Mouse (Mus musculus): ENCODE measurements around the gene Fbn1. TPM values are rescaled to one million over a fixed set of nuclear protein-coding genes. Genes with fewer than 3 reads are reported as not detected.

Gene Fbn1
- total and polyA plus RNA-seq, 3 experiments = 0.04 to 0.17 (median 0.09) TPM

DNA sequence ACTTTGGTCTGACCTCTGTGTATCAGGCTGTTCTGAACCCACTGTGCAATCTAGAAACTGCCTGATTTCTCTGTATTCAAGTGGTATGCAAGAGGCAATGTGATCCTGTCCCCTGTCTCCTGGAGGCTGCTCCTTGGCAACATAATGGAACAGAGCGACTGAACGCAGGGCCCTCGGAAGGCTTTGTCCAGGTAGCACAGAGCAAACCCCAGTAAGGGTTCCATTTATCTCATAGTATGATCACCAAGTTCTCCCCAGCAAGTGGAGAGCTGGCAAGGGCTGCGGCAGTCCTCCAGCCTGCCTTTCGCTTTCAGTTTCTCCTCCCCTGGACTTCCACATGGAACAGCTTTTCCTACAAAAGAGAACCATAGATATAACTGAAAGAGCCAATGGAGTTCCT is 588 bp upstream of the Fbn1 start:
- Histone ChIP-seq H3K9ac (ENCODE audit: insufficient read depth, low read depth) (no peak overlapping the region), H3K27me3 (replicated peaks) (no peaks in the 10 kb centered on the region), H3K36me3 (replicated peaks in 1 of 2; ENCODE audit: control insufficient read depth in 1 of 2, insufficient read depth in 1 of 2, low read length in 1 of 2) (no peaks in the 10 kb centered on the region), H3K27ac (ENCODE audit: insufficient read depth, low read depth) (no peak overlapping the region), H3K79me2 (replicated peaks; ENCODE audit: control insufficient read depth, extremely low read depth, insufficient read depth, poor library complexity, severe bottlenecking) (no peaks in the 10 kb centered on the region), H3K4me2 (ENCODE audit: insufficient read depth, low read depth, poor library complexity, severe bottlenecking) (no peak overlapping the region), H3K4me3 (replicated peaks in 1 of 3; ENCODE audit: low read depth in 2 of 3, low read length in 2 of 3, poor library complexity in 1 of 3) (no peak overlapping the region), H3K4me1 (ENCODE audit: control insufficient read depth in 1 of 2, insufficient read depth in 2 of 2) (no peaks in the 10 kb centered on the region), H3K9me3 (replicated peaks; ENCODE audit: low read length) (peaks cover 8% of the 10 kb centered on the region)
- DNase-seq (ENCODE audit: extremely low read depth) = no peak
- TF ChIP-seq POLR2A (IDR thresholded peaks at IDR 0.05; ENCODE audit: low read depth, low read length) (no peak), TCF12 (IDR thresholded peaks at IDR 0.05; ENCODE audit: low read depth, low read length) (no peak)
- in situ Hi-C loops (cut with MboI; ENCODE audit: low pct_ligation_motif_present, low pct_unique_long_range_greater_than_20kb, low sequenced_read_pairs) = no loop called here
- dilution Hi-C loops (cut with MboI; ENCODE audit: extremely low pct_ligation_motif_present, extremely low pct_unique_long_range_greater_than_20kb, low sequenced_read_pairs) = no loop called here

DNA sequence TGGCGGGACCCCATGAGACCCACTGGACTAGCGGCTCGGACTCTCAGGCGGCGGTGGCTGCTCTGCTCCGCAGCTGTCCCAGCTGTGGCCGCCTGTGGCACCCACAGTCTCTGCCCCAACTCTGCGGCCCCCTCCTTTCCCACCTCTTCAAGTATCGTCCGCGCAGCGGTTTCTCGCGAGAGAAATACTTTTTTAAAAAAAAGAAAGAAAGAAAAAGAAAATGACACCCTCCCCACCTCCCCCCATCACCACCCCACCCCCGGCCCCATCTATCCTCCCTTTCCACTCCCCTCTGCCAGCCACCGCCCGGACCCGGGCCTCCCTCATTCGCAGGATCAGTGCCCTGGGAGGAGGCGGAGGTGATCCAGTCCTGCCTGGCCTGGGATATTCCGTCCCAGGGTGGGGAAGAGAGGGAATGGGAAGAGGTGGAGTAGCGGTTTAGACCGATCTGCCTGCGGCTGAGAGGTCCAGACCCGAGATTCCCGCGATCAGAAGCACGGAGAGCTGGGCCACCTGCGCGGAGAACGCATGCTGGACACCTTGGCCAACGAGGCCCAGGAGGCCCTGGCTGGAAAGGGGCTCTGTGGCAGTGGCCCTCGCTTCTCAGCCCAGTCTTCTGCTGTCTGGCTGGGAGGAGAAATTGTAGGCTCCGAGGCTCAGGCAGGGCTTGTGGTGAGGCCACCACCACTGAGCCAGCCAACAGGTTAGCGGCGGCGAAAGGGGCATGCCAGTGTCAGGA is 1.3 kb downstream of the Fbn1 start:
- Histone ChIP-seq H3K9ac (ENCODE audit: insufficient read depth, low read depth) (no peak overlapping the region), H3K9me3 (replicated peaks; ENCODE audit: low read length) (peaks cover 8% of the 10 kb centered on the region), H3K4me2 (ENCODE audit: insufficient read depth, low read depth, poor library complexity, severe bottlenecking) (no peak overlapping the region), H3K4me3 (replicated peaks in 1 of 3; ENCODE audit: low read depth in 2 of 3, low read length in 2 of 3, poor library complexity in 1 of 3) (no peak overlapping the region), H3K36me3 (replicated peaks in 1 of 2; ENCODE audit: control insufficient read depth in 1 of 2, insufficient read depth in 1 of 2, low read length in 1 of 2) (no peaks in the 10 kb centered on the region), H3K79me2 (replicated peaks; ENCODE audit: control insufficient read depth, extremely low read depth, insufficient read depth, poor library complexity, severe bottlenecking) (no peaks in the 10 kb centered on the region), H3K4me1 (ENCODE audit: control insufficient read depth in 1 of 2, insufficient read depth in 2 of 2) (peaks cover 0 to under 1% of the 10 kb centered on the region in 2 experiments; a peak in 1 of 4 replicates), H3K27me3 (replicated peaks) (no peaks in the 10 kb centered on the region), H3K27ac (ENCODE audit: insufficient read depth, low read depth) (no peak overlapping the region)
- TF ChIP-seq ZMIZ1 (IDR thresholded peaks at IDR 0.05; ENCODE audit: low read depth, low read length) (no peak), UBTF (IDR thresholded peaks at IDR 0.05; ENCODE audit: low read depth, low read length) (no peak), RAD21 (IDR thresholded peaks at IDR 0.05; ENCODE audit: low read depth, low read length) (no peak), ZC3H11A (IDR thresholded peaks at IDR 0.05; ENCODE audit: low read depth, low read length) (no peak), ZKSCAN1 (IDR thresholded peaks at IDR 0.05; ENCODE audit: borderline replicate concordance, low read depth, low read length) (no peak), EP300 (IDR thresholded peaks at IDR 0.05; ENCODE audit: low read length) (no peak)
- in situ Hi-C loops (cut with MboI; ENCODE audit: low pct_ligation_motif_present, low pct_unique_long_range_greater_than_20kb, low sequenced_read_pairs) = no loop called here
- dilution Hi-C loops (cut with MboI; ENCODE audit: extremely low pct_ligation_motif_present, extremely low pct_unique_long_range_greater_than_20kb, low sequenced_read_pairs) = no loop called here
- no peak for DNase-seq (ENCODE audit: extremely low read depth)

DNA sequence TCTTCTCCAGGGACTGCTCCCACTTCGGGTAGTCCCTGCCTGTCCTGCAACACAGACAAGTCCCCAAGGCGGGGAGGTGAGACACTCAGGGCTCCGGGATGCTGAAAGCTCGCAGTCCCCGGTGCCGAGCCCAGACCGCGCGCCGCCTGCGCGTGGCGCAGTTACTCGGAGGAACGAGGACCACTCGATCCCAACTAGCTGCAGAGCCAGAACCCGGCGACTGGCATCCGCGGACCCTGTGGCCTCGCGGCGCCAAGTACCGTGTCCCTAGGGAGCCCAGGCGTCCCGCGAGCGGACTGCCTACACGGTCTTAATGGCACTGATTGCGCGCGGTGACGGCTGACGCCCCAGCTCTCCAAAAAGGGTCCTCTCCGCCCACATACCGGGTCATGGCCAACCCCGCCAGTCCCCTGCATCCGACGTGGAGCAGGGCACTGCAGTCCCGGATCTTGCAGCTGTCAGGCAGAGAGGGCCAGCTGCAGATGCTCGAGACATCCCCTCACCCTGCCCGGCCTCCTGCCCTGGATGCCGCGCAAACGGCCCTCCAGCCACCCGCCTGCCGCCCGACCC is 2.0 kb downstream of the Fbn1 start:
- Histone ChIP-seq H3K36me3 (replicated peaks in 1 of 2; ENCODE audit: control insufficient read depth in 1 of 2, insufficient read depth in 1 of 2, low read length in 1 of 2) (no peaks in the 10 kb centered on the region), H3K79me2 (replicated peaks; ENCODE audit: control insufficient read depth, extremely low read depth, insufficient read depth, poor library complexity, severe bottlenecking) (no peaks in the 10 kb centered on the region), H3K27me3 (replicated peaks) (no peaks in the 10 kb centered on the region), H3K9me3 (replicated peaks; ENCODE audit: low read length) (peaks cover 8% of the 10 kb centered on the region), H3K4me1 (ENCODE audit: control insufficient read depth in 1 of 2, insufficient read depth in 2 of 2) (peaks cover 0 to 2% of the 10 kb centered on the region in 2 experiments; a peak in 1 of 4 replicates), H3K9ac (ENCODE audit: insufficient read depth, low read depth) (no peak overlapping the region), H3K27ac (ENCODE audit: insufficient read depth, low read depth) (no peak overlapping the region), H3K4me2 (ENCODE audit: insufficient read depth, low read depth, poor library complexity, severe bottlenecking) (no peak overlapping the region), H3K4me3 (replicated peaks in 1 of 3; ENCODE audit: low read depth in 2 of 3, low read length in 2 of 3, poor library complexity in 1 of 3) (no peak overlapping the region)
- in situ Hi-C loops (cut with MboI; ENCODE audit: low pct_ligation_motif_present, low pct_unique_long_range_greater_than_20kb, low sequenced_read_pairs) (no loop called here), dilution Hi-C loops (cut with MboI; ENCODE audit: extremely low pct_ligation_motif_present, extremely low pct_unique_long_range_greater_than_20kb, low sequenced_read_pairs) (no loop called here)
- TF ChIP-seq NRF1 (IDR thresholded peaks at IDR 0.05; ENCODE audit: low read depth, low read length) (no peak), KAT2A (IDR thresholded peaks at IDR 0.05; ENCODE audit: insufficient replicate concordance, low read length) (no peak), POLR2A (IDR thresholded peaks at IDR 0.05; ENCODE audit: low read depth, low read length) (no peak), MYC (IDR thresholded peaks at IDR 0.05; ENCODE audit: low read depth, low read length) (no peak)
- DNase-seq (ENCODE audit: extremely low read depth) = no peak
